Mouse (Mus musculus) MEL (cell line): ENCODE data around the gene Vwa3a.

Experiments
- CTCF ChIP-seq, 3 experiments: IDR thresholded peaks in 2 of 3; conservative IDR thresholded peaks in 1 of 3; 2 replicates each; pipeline ENCODE4 v1.5.1; 2011 to 2012; ENCODE audit warnings: low read length in 3 of 3, low read depth in 2 of 3, mild to moderate bottlenecking in 2 of 3, improper control_type of control experiment in 1 of 3, inconsistent platforms in 1 of 3, mixed read lengths in 1 of 3, moderate library complexity in 1 of 3; ENCODE audit not compliant: control insufficient read depth in 1 of 3, insufficient read depth in 1 of 3, poor library complexity in 1 of 3, severe bottlenecking in 1 of 3
- E2F4 ChIP-seq: IDR thresholded peaks from 2 replicates; pipeline ENCODE4 v1.6.1; 2011; ENCODE audit warnings: low read depth, low read length, improper control_type of control experiment, borderline replicate concordance
- ETS1 ChIP-seq: IDR thresholded peaks from 2 replicates; pipeline ENCODE4 v1.6.1; 2012; ENCODE audit warnings: low read depth, mild to moderate bottlenecking, inconsistent platforms, low read length, improper control_type of control experiment, moderate library complexity
- HCFC1 ChIP-seq: IDR thresholded peaks from 2 replicates; pipeline ENCODE4 v1.6.1; 2012; ENCODE audit warnings: low read depth, mild to moderate bottlenecking, inconsistent platforms, low read length, improper control_type of control experiment, moderate library complexity
- MAZ ChIP-seq: IDR thresholded peaks from 2 replicates; pipeline ENCODE4 v1.6.1; 2012; ENCODE audit warnings: low read depth, mild to moderate bottlenecking, inconsistent platforms, low read length, improper control_type of control experiment
- NRF1 ChIP-seq: IDR thresholded peaks from 2 replicates; pipeline ENCODE4 v1.6.1; 2014; ENCODE audit warnings: low read depth, mild to moderate bottlenecking, inconsistent platforms, low read length, improper control_type of control experiment, moderate library complexity; ENCODE audit not compliant: poor library complexity, insufficient read depth, severe bottlenecking
- POLR2A ChIP-seq, 2 experiments: IDR thresholded peaks; 2 replicates each; pipeline ENCODE4 v1.6.1; 2011 to 2012; ENCODE audit warnings: low read length in 2 of 2, mild to moderate bottlenecking in 2 of 2, control low read depth in 1 of 2, improper control_type of control experiment in 1 of 2, low read depth in 1 of 2, moderate library complexity in 1 of 2; ENCODE audit not compliant: control insufficient read depth in 1 of 2, insufficient read depth in 1 of 2, poor library complexity in 1 of 2
- RAD21 ChIP-seq: IDR thresholded peaks from 2 replicates; pipeline ENCODE4 v1.6.1; 2011; ENCODE audit warnings: mild to moderate bottlenecking, low read depth, low read length, improper control_type of control experiment
- RCOR1 ChIP-seq: IDR thresholded peaks from 2 replicates; pipeline ENCODE4 v1.6.1; 2012; ENCODE audit warnings: low read depth, mild to moderate bottlenecking, inconsistent platforms, low read length, improper control_type of control experiment
- SMC3 ChIP-seq: IDR thresholded peaks from 2 replicates; pipeline ENCODE4 v1.6.1; 2011; ENCODE audit warnings: low read depth, low read length, improper control_type of control experiment
- TCF12 ChIP-seq: IDR thresholded peaks from 2 replicates; pipeline ENCODE4 v1.6.1; 2014; ENCODE audit warnings: low read depth, mild to moderate bottlenecking, inconsistent platforms, low read length, improper control_type of control experiment, moderate library complexity
- USF1 ChIP-seq: IDR thresholded peaks from 2 replicates; pipeline ENCODE4 v1.6.1; 2014; ENCODE audit warnings: low read depth, mild to moderate bottlenecking, inconsistent platforms, low read length, improper control_type of control experiment, moderate library complexity
- ZKSCAN1 ChIP-seq: IDR thresholded peaks from 2 replicates; pipeline ENCODE4 v1.6.1; 2012; ENCODE audit warnings: low read depth, mild to moderate bottlenecking, inconsistent platforms, low read length, improper control_type of control experiment, moderate library complexity
- ZNF384 ChIP-seq: IDR thresholded peaks from 2 replicates; pipeline ENCODE4 v1.6.1; 2012; ENCODE audit warnings: low read depth, mild to moderate bottlenecking, inconsistent platforms, low read length, improper control_type of control experiment

DNA sequence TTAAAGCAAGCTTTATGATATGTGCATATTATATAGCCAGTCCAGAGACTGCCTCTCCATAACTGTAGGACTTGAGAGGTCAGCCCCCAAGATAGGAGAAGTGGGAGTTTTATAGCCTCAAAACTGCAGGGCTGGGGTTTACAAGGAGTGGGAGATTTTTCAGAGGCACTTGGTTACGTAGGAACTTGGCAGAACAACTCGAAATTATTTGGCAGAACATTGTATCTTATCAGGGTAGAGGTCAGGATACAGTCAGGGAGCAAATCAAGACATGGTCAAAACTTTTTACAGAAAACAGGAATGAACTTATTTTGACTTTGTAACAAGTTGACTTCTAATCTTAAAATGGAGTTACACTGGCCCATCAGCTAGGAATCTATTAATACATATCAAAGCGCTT, 6.9 kb downstream of the Vwa3a start:
- TF ChIP-seq CTCF (IDR thresholded peaks at IDR 0.05 in 2 of 3, conservative IDR thresholded peaks at IDR 0.05 in 1 of 3; ENCODE audit: control insufficient read depth in 1 of 3, insufficient read depth in 1 of 3, low read depth in 2 of 3, low read length in 3 of 3, poor library complexity in 1 of 3, severe bottlenecking in 1 of 3) (no peak), ETS1 (no peak), USF1 (no peak), ZNF384 (no peak), RCOR1 (no peak), ZKSCAN1 (no peak), POLR2A (IDR thresholded peaks at IDR 0.05; ENCODE audit: control insufficient read depth in 1 of 2, insufficient read depth in 1 of 2, low read depth in 1 of 2, low read length in 2 of 2, poor library complexity in 1 of 2) (no peak), TCF12 (no peak), SMC3 (no peak), NRF1 (no peak), E2F4 (no peak), RAD21 (no peak), MAZ (no peak), HCFC1 (no peak)
